Mouse (Mus musculus): ENCODE measurements around the gene Cyyr1.

DNA sequence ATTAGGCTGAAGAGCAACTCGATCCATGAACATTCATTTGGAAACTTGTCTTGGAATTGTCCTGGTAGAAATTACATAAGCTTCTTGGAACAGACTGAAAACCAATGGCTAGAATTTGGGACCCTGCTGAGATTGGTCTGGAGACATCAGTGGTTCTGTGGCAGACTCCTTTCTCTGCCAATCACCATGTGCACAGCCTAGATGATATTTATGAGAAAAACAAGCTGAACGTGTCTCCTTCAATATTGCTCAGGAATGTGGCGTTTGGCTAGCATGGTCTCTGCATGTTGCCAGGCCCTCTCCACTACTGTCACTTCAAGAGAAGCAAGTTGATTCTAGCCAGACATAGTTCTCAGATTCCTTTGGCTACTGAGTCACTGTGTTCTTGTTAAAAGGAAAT lies 107.4 kb downstream of the Cyyr1 start:
- TF ChIP-seq POLR2A (IDR thresholded peaks at IDR 0.05; ENCODE audit: extremely low read depth, insufficient read depth, low read length), result no peak
- no peak for TF ChIP-seq CTCF (IDR thresholded peaks at IDR 0.05; ENCODE audit: extremely low read depth, insufficient read depth, low read length)
